Mouse (Mus musculus) layer of hippocampus, adult 11-12 months (tissue): ENCODE results near the gene Tmem200a.

ENCODE experiments used
- DNase-seq: peaks from one replicate; pipeline ENCODE4 v3.0.0; 2022; ENCODE audit warnings: low spot score

The Tmem200a gene

DNA sequence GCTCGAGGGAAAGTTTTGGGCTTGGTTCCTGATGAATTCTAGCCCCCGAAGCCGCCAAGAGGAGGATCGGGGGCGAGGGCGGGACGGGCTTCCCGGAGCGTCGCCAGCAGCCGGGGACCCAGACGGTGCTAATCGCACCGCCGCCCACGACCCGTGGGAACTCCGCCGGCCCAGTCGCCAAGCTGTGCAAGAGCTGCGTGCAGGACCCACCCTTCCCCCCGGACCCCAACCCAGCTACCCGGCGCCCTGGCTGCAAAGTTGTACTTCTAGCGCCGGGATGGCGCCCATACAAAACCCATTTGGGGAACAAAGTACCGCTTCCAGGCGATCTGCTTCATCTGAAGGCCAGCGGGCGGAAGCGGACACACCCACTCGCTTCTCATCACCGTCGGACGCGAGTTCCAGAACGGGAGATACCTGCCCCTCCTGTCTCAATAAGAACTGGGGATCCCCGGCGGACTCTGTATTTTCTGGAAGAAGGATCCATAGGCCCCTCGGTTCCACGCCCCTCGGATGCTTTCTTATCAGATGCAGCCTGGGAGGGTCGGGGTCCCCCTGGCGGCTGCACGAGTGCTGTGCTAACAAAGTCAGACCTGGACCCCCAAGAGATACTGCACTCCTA lies at the start of gene Tmem200a:
Tmem200a (minus strand) TSS at position 532 of the 622 bp plus-strand sequence.
- DNase-seq = peak; percentile 68

DNA sequence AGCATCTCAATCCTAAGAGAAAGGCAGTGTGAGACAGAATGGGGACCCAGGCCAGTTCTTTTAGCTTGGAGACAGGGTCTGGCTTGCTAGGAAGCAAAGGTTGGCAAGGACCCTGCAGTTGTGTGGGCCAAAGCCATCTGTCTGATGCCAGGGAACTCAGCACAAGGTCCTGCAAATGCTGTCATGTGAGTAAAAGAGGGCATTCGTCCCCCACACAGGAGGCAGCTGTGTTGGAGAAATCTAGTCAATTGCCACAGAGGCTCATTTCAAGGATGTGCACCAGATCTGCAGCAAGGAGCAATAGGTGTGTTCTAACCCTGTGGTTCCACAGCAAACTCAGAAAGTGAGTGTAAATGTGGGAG lies 41.0 kb upstream of the Tmem200a start:
- no peak for DNase-seq

DNA sequence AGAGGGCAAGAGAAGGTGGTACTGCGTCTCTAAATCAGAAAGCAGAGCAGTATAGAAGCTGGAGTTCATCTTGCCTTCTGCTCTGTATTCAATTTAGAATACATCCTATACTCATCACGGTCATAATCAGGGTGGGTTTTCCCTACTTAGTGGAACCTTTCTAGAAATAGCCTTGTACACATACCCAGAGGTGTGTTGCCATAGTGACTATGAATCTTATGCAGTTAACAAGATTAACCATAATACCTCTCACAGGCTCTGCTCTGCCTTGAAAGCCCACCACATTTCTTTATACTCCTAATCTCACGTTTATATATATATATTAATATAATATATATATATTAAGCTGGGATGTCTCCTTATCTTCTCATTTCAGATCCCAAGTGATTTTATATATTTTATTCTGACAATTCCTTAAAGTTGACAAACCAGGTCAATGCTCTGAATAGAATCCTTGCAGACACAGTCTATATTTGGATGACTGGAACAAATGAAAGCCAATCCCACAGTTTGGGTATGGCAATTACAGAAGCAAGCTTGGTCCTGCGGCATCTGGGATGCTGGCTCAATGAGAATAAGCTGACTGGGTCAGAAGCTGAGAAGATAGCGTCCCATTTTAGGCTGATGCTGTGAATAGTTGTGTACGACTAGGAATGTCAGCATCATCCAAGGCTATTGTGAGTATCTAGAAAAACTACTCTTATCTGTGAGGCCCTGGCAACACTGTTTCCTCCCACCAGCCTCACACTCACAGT lies 40.4 kb upstream of the Tmem200a start:
- no peak for DNase-seq

DNA sequence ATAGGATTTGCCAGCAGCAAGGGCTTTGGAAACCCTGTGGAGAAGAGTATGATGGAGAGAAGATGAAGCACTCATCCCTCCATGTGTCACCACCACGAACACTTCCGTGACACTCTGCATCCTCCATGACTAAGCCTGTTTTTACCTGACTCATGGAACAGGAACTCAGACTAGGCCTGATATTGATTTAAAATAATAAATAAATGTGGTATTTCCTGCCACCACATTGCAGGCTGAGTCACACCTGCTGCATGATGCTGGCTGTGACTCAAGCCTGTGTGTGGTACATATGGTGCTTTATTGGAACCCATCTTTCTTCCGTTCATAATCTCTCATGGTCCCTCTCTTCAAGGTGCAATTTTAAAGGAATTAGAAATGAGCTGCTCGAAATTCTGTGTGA lies 35.6 kb upstream of the Tmem200a start:
- peak; percentile 24 for DNase-seq

DNA sequence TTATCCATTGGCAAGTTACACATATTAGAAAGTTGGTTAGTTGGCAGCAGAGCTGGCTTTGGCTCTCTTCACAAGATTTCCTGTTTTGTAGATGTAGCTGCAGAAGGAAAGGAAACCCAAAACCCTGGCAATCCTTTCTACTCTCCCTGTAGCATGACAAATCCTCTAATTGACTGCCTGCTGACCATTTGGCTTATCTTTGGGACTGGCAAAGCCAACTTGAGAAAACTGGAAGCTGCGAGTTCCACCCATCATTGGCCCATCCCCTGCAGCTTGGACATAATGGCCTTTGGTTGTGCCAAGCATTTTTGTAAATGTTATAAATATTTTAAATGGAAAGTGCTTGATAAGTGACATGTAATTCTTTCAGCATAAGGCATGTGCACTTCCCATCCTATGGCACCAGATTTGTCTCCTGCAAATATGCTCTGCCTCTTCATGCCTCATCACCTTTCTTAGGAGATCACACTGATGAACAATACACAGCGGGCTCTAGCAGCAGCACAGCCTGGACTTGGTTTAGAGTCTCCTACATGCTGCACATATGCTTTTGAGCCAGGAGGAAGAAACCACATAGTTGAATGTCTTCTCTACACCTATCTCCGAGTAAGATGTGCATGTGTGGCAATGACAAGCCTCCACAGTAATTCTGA lies 24.6 kb upstream of the Tmem200a start:
- no peak for DNase-seq

DNA sequence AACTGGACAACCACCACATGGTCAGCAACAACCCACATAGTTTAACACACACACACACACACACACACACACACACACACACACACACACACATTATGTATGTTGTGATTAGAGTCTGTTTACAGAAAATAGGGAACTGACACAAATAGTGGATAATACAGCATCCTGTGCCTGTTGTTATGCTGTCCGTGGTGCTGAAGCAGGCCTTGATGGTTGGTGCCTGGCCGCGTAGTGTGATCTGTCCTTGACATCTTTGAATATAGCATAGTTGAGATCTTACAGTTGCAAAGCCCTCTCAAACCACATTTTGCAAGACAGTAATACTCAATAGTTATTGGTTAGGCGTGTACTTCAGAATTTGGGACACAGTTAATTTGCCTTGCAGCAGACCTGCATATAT lies 3.2 kb upstream of the Tmem200a start:
- no peak for DNase-seq

DNA sequence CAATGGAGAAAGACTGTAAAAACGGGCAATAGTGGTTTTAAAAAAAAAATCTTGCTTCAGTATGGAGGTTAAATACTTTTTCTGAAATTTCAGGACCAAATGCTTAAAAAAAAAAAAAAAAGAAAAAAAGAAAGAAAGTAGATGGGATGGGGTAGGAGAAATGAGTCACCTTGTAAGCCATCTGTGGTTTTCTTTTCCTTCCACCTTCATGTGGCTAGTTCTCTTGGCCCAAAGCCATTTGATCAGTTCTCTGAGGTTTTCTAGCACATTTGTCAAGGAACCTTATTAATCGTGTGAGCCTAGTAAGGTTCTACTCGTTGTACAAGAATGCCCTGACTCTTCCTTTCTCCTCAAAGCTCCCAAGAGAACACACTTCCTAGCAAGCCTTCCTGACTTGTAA lies 826 bp upstream of the Tmem200a start:
- DNase-seq = no peak

DNA sequence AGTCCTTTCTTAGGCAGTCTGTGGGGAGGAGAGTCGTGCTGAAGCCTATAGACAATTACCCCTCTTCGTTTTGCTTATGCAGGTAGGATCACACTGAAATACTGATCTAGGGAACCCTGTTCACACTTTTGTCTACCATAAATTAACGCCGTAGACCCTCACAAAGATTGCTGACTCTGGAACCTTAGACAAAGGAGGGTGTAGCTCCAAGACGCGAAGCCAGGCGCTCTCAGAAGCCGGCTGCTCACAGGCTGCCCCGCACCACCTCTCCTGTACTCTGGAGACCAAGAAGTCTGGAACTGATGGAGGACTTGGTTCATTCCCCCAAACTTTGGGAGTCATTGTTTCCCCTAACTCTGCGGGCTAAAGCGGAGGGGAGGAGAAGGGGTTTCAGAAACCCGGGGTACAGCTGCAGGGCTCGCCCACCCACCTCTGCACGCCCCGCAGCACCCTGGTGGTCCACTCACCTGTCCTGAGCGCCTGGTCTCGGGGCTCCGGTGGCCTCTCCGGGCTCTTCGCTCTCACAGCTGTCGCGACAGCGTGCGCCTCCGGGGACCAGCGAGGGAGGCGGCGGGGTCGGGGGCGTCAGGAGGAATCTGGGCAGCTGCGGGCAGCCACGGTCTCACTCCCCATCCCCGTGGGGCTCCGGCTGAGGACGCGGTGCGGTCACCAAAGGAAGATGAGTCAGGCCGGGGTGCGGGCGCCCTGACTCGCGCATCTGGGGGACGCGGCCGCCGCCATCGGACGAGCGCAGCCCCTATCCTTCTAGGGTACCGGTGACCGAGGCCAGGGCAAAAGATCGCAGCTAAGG lies 976 bp downstream of the Tmem200a start, which contains the start of gene Gm9767:
Gm9767 (plus strand) TSS at position 585 of the 811 bp plus-strand sequence.
- no peak for DNase-seq

DNA sequence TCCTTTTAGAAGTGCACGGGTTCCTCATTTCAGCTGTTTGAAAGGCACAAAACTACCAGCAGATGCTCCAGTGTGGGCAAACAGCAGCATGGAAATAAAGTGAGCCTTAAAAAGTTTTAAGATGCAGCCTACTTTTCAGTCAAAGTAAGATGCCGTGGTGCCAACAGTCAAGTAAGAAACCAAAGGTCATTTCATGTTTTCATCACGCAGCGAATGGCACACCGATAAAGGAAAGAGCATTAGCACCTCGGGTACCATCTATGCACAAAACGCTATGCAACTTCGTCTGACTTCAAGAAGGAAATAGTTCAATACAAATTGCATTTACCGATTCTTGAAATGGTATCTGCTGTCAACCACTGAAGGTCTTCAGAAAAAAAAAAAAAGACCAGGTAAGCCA lies 1.9 kb downstream of the Tmem200a start:
- no peak for DNase-seq

DNA sequence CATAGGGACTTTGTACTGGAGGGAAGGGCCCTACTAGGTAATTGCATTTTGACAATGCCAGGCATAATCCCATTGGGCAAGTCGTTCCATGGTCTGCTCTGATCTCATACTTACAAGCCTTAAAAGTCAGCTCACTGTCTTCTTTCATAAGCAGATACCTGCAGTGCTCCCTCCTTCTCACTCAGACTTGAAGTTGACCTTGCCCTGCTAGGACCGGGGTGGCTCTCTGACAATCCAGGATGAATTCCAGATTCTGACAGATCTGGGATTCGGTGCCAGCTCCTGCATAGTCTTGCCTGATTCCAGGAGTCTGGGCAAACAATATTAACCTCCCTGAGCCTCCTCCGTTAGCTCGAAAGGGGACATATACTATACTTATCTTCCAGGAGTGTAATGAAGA lies 6.9 kb downstream of the Tmem200a start:
- no peak for DNase-seq

DNA sequence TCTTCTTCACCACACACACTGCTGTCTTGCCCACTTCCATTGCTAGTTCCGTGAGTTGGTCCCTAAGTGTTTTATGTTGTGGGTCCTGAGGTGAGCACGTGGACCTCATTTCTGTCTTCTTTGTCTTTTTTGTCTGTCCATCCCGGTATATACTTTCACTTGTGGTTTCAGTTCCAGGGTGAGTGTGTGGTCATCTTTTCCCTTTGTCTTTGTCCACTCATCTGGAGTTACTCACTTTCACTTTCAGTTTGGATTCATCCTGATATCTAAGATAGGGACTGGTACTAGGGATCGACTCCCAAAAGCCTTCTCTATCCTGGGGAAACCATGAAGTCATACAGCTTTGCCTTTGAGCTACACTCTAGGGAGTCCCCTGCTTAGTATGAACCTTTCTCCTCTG lies 15.8 kb downstream of the Tmem200a start:
- DNase-seq = no peak

DNA sequence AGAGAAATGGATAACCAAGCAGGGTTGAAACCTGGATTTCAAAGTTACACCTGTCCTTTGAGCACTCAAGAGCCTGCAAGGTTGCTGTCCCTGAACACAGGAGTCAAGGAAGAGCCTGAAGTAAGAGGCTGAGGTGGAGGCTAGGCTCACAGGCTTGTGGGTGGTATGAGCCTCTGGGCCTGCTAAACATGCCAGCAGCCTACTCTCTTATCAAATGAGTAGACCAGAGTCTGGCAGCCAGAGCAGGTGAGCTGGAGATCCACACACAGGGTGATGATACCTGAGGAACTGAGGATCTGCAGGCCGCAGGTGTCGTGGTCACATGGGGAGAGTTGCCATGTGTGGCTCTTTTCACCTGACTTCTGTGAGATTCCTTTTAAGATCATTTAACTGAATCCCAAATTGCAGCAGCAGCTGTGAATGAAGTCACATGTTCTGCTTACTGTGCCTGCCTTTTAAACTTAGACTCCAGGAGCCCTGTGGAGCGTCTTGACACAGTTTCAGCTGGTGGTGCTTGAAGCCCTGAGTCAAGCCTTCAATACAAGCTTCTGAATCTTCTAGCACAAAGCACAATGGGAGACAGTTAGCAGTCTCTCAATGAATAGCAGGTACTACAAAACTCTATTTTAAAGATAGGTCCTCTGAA lies 19.1 kb downstream of the Tmem200a start:
- no peak for DNase-seq

DNA sequence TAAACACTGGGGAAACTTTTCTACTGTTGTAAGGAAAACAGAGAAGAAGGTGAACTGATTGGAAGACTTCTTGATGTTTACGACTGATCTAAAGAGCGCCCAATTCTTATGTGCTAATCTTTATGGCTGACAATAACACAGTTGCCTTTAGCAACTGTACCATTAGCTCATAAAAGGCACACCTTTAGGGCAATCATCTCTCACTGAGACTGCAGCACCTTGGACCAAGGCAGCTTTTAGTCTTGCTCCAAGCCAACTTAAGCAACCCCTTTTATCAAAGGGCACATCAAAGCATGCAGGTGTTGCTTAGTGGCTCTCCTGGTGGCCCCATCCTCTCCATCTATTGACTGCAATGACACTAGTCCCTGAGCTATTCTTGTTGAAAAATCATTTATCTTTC lies 27.7 kb downstream of the Tmem200a start:
- DNase-seq = no peak

DNA sequence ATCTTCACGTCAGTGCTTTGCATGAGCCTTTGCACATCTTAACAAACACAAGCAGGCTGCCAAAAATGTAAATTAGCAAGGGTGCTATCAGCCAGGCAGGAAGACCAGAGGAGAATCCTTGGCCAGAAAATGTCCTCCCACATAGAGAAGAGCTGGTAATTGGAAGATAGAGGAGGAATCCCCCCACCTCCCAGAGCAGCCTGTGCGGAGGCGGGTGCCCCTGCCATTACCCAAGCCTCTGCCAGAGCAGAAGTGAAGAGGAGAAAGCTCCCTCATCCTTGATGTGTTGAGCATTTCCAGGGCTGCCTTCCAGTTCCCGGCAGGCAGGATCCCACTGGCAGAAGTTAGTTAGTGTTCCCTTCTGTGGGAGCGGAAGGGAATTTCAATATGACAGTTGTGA lies 43.9 kb downstream of the Tmem200a start:
- DNase-seq = peak; percentile 77

DNA sequence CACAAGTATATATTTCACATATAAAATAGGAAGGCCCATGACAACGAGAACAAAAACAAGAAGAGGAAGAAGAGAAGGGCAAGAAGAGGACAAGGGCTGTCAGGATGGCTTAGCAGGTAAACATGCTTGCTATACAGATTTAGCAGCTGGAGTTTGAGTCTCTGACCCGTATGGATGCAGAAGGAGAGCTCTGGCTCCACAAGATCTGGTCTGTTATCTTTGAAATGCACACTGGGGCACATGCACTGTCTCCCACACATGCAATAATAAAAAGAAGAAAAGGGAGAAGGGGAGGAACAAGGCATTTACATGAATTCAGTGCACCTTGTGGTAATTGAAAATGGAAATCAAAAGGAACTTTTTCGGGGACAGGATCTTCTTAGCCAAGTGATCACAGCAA lies 60.1 kb downstream of the Tmem200a start:
- DNase-seq = no peak

DNA sequence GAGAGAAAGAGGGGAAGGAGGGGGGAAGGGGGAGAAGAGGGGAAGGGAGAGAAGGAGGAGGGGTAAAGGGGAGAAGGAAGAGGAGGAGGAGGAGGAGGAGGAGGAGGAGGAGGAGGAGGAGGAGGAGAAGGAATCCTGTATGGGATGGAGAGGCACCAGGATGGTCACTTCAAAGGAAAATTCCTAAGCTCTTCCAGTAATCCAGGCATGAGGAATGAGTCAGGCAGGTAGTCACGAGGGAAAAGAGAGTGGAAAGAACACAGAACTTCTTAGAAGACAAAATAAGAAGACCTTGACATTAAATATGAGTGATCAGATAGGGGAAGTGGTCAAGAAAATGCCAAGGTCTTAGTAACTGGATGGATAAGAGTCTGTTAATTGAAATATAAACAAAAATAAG lies 64.6 kb downstream of the Tmem200a start:
- no peak for DNase-seq

DNA sequence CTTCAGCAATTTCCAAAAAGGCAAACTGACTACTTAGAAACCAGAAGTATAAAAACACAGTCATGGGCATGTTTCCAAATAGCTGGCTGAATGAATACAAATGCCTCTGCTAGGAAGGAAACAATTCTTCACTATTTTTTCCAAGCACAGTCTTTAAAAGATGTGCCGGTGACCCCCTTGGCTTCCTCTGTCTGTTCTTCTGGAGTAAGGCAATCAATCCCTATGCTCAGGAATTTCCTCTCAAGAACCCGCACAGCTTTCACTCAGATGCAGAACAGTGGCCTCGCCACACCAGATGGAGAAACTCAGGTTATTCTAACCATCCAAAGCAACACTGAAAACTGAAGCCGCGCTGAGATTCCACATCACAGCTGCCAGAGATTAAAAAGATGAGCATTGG lies 69.9 kb downstream of the Tmem200a start:
- no peak for DNase-seq

DNA sequence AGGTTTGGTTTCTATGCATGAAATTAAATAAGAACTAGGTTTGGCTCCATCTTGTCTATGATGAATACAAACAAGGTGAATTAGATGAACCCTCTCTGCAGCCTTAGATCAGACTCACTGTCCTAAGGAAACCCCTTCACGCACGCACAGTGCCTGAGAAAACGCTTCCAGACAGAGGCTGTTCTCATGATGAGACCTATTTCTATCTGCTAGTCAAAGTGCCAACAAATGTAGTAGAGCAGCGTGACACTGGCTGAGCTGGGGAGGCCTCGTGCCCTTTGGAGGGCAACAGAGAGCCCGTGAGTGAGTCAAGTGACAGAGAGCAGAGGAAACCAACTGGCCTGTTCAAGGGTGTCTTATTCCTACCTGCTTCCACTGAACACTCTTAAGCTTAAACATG lies 73.4 kb downstream of the Tmem200a start:
- no peak for DNase-seq

DNA sequence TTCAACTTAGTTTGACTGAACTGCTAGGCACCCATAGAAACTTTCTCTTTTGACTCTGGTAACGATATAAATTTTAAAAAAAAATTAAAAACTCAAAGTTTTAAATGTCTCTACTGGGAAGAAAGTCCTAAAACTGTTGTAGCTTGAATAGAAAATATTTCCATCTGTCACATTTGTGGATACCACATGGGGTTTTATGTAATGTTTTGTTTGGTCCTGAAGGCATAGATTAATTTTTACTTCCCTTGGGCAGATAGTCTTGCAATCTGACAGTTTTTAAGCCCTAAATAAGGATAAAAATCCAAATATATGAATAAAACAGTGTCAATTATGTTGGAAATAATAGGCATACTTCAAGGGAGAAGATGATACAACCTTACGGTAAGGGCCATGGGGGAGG lies 78.0 kb downstream of the Tmem200a start:
- DNase-seq = no peak

DNA sequence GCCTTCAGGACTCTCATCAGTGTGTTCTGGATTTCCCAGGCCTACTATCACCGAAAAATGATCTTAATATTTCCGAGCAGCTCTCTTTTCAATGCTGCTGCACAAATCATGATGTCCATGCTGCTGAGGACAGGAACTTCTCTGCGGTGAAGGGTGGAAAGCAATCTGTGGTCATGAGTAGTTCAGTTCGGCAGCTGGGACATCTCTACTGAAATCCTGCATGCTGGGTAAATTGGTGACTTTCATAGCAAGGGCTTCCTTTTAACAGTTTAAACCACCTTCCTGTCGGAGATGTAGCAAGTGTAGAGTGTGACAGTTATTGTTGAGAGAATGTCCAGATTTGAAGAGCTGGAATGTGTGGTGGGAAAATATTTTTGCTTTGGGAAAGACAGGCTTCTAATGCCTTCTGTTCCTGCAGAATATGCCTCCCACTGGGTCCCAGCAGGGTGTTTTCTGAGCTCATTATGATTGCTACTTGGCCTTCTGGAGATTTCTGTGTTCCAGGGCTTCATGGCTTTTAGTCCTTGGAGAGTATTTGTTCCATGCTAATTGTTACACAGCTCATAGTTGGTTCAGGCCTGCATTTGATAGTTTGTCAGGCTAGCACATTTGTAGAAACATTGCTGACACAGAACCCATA lies 79.4 kb downstream of the Tmem200a start:
- DNase-seq = peak; percentile 38

DNA sequence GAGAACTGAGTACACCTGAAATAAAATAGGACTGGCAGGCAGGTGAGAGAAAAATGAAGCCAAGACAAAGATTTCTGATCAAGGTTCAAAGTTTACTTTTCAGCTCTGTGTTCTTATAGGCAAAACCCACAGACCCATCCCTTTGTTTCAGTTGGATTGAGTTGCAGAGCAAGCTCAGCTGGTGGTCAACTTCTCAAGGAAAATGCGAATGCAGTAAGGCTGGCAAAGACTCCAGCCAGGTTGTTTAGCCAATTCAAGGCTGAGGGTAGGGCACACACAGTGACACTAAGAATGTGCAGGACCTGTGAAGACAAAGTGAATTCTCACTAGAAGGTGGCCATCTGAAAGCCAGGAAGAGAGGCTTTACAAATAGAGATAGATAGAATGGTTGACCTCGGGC lies 94.8 kb downstream of the Tmem200a start:
- DNase-seq = no peak

DNA sequence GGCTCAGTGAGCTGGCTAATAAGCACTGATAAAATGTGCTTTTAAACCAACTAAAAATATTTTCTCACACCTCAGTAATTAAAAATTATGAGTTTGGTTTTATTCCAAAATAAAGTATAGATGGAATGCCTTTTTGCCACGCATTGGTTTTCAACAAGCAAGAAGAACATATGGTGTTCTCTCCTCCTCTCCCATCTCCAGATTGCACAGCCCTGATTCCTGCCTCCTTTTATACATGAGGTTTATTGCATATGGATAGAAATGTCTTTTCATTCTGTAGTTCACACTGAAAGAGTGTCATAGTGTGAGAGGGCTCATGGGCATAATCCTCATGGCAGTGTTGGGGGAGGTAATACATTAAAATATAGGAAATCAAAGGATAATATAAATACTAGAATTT lies 96.2 kb downstream of the Tmem200a start:
- DNase-seq = peak; percentile 18
